Mouse (Mus musculus): ENCODE measurements around the gene Tbl3.

DNA sequence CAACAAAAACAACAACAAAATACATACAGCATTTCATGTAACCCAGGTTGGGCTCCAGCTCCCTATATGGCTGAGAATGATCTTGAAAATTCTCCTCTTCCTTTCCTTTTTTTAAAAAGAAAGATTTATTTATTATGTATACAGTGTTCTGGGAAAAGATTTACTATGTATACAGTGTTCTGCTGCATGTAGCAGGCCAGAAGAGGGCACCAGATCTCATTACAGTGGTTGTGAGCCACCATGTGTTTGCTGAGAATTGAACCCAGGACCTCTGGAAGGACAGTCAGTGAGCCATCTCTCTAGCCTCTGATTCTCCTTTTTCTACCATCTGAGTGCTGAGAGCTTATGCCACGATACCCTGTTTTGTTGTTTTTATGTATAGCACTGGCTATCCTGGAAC is 27.1 kb upstream of the Tbl3 start:
- peak; percentile 15; the same call in 1 of the 2 replicates for TF ChIP-seq CTCF (IDR thresholded peaks at IDR 0.05)
- TF ChIP-seq EP300 (IDR thresholded peaks at IDR 0.05) = no peak

All from lung, postnatal 0 days (tissue).